Mouse (Mus musculus): ENCODE measurements at regions not wholly inside any gene's neighbourhood (a gene's known extent, or its start where the extent isn't known, plus 50 kb on each side); places are given as distances from the start of the nearest gene placed in this dataset.
A peak's percentile ranks its signal among the peaks of the same experiment; 100 is the strongest.

DNA sequence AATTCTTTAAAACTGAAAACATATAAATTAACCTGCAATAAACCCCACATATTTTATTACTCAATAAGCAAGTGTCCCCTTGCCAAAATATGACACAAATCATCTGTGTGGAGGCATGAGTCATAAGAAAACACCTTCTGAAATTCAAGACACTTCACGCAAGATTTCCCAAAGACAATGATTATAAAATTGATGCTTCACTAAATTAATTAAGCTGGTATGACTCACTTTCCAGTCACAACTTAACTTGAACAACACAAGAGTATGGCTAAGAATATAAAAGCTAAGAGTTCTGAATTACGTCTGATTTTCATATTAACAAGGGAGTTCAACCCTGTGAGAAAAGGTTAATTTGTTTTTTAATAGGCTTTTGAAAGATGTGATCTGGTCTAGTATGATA is 353.2 kb downstream of the Vgll3 start:
- WGBS, result 87% methylated on average over 2 of the region's 2 CpGs
- Histone ChIP-seq H3K27ac (ENCODE audit: low read depth, low read length) (no peak overlapping the region), H3K4me3 (ENCODE audit: low read depth, low read length) (no peak overlapping the region), H3K9ac (ENCODE audit: low read depth, low read length) (no peak overlapping the region), H3K4me2 (replicated peaks; ENCODE audit: low read depth) (no peak overlapping the region), H3K36me3 (ENCODE audit: control insufficient read depth, insufficient read depth) (no peaks in the 10 kb centered on the region), H3K4me1 (replicated peaks; ENCODE audit: control insufficient read depth, insufficient read depth, low read length) (no peaks in the 10 kb centered on the region), H3K9me3 (ENCODE audit: control insufficient read depth) (no peaks in the 10 kb centered on the region), H3K27me3 (replicated peaks; ENCODE audit: control insufficient read depth, insufficient read depth, low read length) (no peaks in the 10 kb centered on the region)
- no peak for ATAC-seq
- TF ChIP-seq CTCF (IDR thresholded peaks at IDR 0.05; ENCODE audit: low read depth), result no peak

DNA sequence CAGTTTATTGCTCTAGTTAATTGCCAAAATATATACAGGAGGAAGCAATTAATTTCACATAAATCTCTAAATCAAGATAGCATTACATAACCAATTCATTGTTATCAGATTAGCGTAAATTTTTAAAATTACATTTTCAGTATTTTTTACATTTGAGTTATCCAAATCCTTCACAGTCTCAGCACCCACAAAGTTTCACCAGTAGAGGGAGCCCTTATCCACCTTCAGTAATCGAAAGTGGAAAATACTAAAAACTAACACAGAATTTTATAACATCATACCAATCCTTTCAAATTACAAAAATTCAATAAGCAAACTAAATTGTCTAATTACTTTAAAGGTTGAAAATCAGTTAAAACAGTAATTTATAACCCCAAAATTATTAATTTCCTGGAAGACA is 375.7 kb downstream of the Vgll3 start:
- ATAC-seq, result no peak
- H3K9me3 ChIP-seq (ENCODE audit: control insufficient read depth), result no peaks in the 10 kb centered on the region
- TF ChIP-seq CTCF (IDR thresholded peaks at IDR 0.05; ENCODE audit: low read depth), result peak; percentile 72
- no peaks in the 10 kb centered on the region for H3K27me3 ChIP-seq (replicated peaks; ENCODE audit: control insufficient read depth, insufficient read depth, low read length)
- H3K4me1 ChIP-seq (replicated peaks; ENCODE audit: control insufficient read depth, insufficient read depth, low read length), result no peaks in the 10 kb centered on the region
- H3K36me3 ChIP-seq (ENCODE audit: control insufficient read depth, insufficient read depth), result no peaks in the 10 kb centered on the region
- no peak overlapping the region for H3K9ac ChIP-seq (ENCODE audit: low read depth, low read length)
- H3K4me2 ChIP-seq (replicated peaks; ENCODE audit: low read depth), result no peak overlapping the region
- H3K27ac ChIP-seq (ENCODE audit: low read depth, low read length), result no peak overlapping the region
- no peak overlapping the region for H3K4me3 ChIP-seq (ENCODE audit: low read depth, low read length)
- WGBS, result 29% methylated on average over 2 of the region's 2 CpGs

DNA sequence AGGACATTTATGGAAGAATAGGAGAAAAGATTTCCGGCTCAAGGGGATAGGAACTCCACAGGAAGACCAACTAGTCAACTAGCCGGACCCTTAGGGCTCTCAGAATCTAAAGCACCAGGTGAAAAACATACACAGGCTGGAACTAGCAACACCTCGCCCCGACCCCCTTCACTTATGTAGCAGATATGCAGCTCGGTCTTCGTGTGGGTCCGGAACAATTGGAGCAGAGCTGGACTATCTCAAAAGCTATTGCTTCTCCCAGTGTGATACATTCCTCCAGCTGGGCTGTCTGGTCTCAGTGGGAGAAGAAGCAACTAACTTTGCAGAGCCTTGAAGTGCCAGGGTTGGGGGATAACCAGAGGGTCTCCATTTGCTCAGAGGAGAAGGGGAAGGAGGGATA is 386.3 kb downstream of the Vgll3 start:
- Histone ChIP-seq H3K9ac (ENCODE audit: low read depth, low read length) (no peak overlapping the region), H3K36me3 (ENCODE audit: control insufficient read depth, insufficient read depth) (no peaks in the 10 kb centered on the region), H3K4me1 (replicated peaks; ENCODE audit: control insufficient read depth, insufficient read depth, low read length) (no peaks in the 10 kb centered on the region), H3K4me3 (ENCODE audit: low read depth, low read length) (no peak overlapping the region), H3K27ac (ENCODE audit: low read depth, low read length) (no peak overlapping the region), H3K9me3 (ENCODE audit: control insufficient read depth) (no peaks in the 10 kb centered on the region), H3K4me2 (replicated peaks; ENCODE audit: low read depth) (no peak overlapping the region), H3K27me3 (replicated peaks; ENCODE audit: control insufficient read depth, insufficient read depth, low read length) (no peaks in the 10 kb centered on the region)
- ATAC-seq, result no peak
- TF ChIP-seq CTCF (IDR thresholded peaks at IDR 0.05; ENCODE audit: low read depth), result no peak
- WGBS, result 86% methylated on average over 7 of the region's 7 CpGs

Data from intestine, postnatal 0 days (tissue).